Mouse (Mus musculus): ENCODE measurements at regions not wholly inside any gene's neighbourhood (a gene's known extent, or its start where the extent isn't known, plus 50 kb on each side); places are given as distances from the start of the nearest gene placed in this dataset.

GRCm38 (mm10) chr7:51783923-51784686 lies 77.7 kb upstream of the Gas2 start:
- intact Hi-C loops (cut with DNase I): no loop called here
- no peak for DNase-seq (ENCODE audit: low spot score)

DNA sequence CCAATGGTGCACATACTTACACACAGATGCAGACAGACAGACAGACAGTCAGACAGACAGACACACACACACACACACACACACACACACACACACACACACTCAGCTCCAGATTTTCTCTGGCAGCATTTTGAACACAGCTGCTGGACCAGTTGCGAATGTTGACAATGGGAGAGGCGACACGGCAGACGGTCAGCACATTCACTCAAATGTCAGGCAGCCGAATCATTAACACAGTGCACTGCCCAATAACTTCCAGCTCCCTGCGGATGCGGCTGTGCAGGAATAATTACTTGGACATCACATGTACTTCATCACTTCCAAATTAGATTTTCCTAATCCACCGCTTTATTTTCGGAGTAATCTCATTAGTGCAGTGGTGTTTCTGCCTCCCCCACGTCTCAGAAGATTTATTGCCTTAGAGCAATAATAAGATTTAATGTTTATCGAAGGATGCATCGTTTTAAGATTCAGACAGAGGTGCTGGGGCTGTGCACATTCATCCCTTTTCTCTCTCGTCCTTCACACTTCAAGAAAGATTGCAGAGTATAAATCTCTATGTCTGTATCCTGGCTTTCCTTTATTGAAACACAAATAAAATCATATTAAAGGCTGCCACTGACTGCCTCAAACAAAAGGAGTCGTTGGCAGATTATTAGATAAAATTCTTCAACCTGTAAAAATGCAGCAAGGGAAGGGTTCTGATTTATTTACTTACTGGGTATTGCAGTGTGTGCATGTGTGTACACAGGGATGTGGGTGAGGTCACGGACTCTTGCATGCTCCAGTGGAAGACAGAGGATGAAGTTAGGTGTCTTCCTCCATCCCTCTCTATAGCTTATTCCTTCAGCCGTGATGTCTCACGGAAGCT lies 70.9 kb upstream of the Gas2 start:
- intact Hi-C loops (cut with DNase I): no loop called here
- DNase-seq (ENCODE audit: low spot score): no peak

GRCm38 (mm10) chr7:51791561-51791863 lies 70.3 kb upstream of the Gas2 start:
- DNase-seq (ENCODE audit: low spot score): no peak
- intact Hi-C loops (cut with DNase I): no loop called here

Data from heart, postnatal 25 days (tissue).